Mouse (Mus musculus) liver, embryonic 15.5 days (tissue): ENCODE results near the gene Odf3. TPM values are rescaled to one million over a fixed set of nuclear protein-coding genes. Genes with fewer than 3 reads are reported as not detected.
"Not testable (repeated sequence)": the region's sequence is repeated elsewhere in the genome, so short reads cannot be mapped to it uniquely, and the experiment has no call there.

ENCODE experiments used
- ATAC-seq: fragments of 200-750 bp; cut with Nextera tagmentation; 2 replicates; pipeline ENCODE4 v1.8.0; 2017; ENCODE audit warnings: moderate number of reproducible peaks, mild to moderate bottlenecking, moderate library complexity; ENCODE audit not compliant: insufficient read depth
- H3K27ac ChIP-seq: fragments of 300-500 bp; sonication (generic); replicated peaks from 2 replicates; pipeline ENCODE4 v1.5.1; 2015; ENCODE audit warnings: mild to moderate bottlenecking, inconsistent platforms
- H3K27me3 ChIP-seq: fragments of 300-500 bp; sonication (generic); 2 replicates; pipeline ENCODE4 v1.6.1; 2015; ENCODE audit warnings: mild to moderate bottlenecking, inconsistent platforms
- H3K36me3 ChIP-seq: fragments of 300-500 bp; sonication (generic); replicated peaks from 2 replicates; pipeline ENCODE4 v1.6.1; 2015; ENCODE audit warnings: moderate library complexity, mild to moderate bottlenecking, inconsistent platforms
- H3K4me1 ChIP-seq: fragments of 300-500 bp; sonication (generic); replicated peaks from 2 replicates; pipeline ENCODE4 v1.6.1; 2015; ENCODE audit warnings: inconsistent platforms
- H3K4me2 ChIP-seq: fragments of 300-500 bp; sonication (generic); 2 replicates; pipeline ENCODE4 v1.6.1; 2015; ENCODE audit warnings: moderate library complexity, mild to moderate bottlenecking, inconsistent platforms
- H3K4me3 ChIP-seq: fragments of 300-500 bp; sonication (generic); replicated peaks from 2 replicates; pipeline ENCODE4 v1.5.1; 2015; ENCODE audit warnings: mild to moderate bottlenecking, inconsistent platforms
- H3K9ac ChIP-seq: fragments of 300-500 bp; sonication (generic); 2 replicates; pipeline ENCODE4 v1.6.1; 2015; ENCODE audit warnings: moderate library complexity, mild to moderate bottlenecking, inconsistent platforms
- H3K9me3 ChIP-seq: fragments of 300-500 bp; sonication (generic); replicated peaks from 2 replicates; pipeline ENCODE4 v1.6.1; 2016; ENCODE audit warnings: inconsistent platforms
- WGBS: fragments of 180-500 bp; shearing (Covaris S2); methylation state at CpG from one replicate; pipeline ENCODE4 v1.1.7; 2015; ENCODE audit warnings: mixed read lengths; ENCODE audit not compliant: insufficient replicate concordance; 5-methylcytosine and 5-hydroxymethylcytosine counted together
- polyA plus RNA-seq: library from polyadenylated mRNA; unstranded; fragments of >200 nt; fragmentation: Nextera tagmentation; extraction: Ambion mirVana; gene quantifications from 2 replicates; pipeline ENCODE4 v1.2.1, GENCODE M21; 2015

Gene Odf3
- polyA plus RNA-seq, 1 experiment from 2014 or later: not detected

GRCm38 (mm10) chr7:140881696-140882468 is 34.3 kb downstream of the Odf3 start, which contains the start of the genes Psmd13 and Sirt3:
Gene Psmd13, plus strand, starts transcription at chr7:140881968.
Gene Sirt3, minus strand, starts transcription at chr7:140882309.
- Histone ChIP-seq H3K9ac (peak within 1 kb of the TSS; percentile 84), H3K4me2 (peak within 1 kb of the TSS; percentile 94), H3K4me3 (peak within 1 kb of the TSS; percentile 76), H3K9me3 (no peaks in the 10 kb centered on the region), H3K4me1 (peaks cover 42% of the 10 kb centered on the region), H3K27ac (peak within 1 kb of the TSS; percentile 90), H3K36me3 (peaks cover 34% of the 10 kb centered on the region), H3K27me3 (no peaks in the 10 kb centered on the region)
- WGBS: under 1% methylated on average over 59 of the region's 59 CpGs
- peak; percentile 94 for ATAC-seq

GRCm38 (mm10) chr7:140882469-140882803 is 34.8 kb downstream of the Odf3 start:
- peak overlapping the region; percentile 76 for H3K4me3 ChIP-seq
- WGBS: under 1% methylated on average over 12 of the region's 12 CpGs
- ATAC-seq: peak; percentile 14

GRCm38 (mm10) chr7:140890636-140891035 is 43.0 kb downstream of the Odf3 start:
- not testable (repeated sequence) for H3K4me1 ChIP-seq, H3K4me2 ChIP-seq, H3K9me3 ChIP-seq, ATAC-seq, H3K9ac ChIP-seq, H3K4me3 ChIP-seq, H3K27me3 ChIP-seq, H3K27ac ChIP-seq
- WGBS: 91% methylated on average over 16 of the region's 16 CpGs
- peaks cover 77% of the 10 kb centered on the region for H3K36me3 ChIP-seq

More at GRCm38 (mm10) chr7:140882469-140882803, 34.8 kb downstream of the Odf3 start:
- Histone ChIP-seq H3K36me3 (peaks cover 38% of the 10 kb centered on the region), H3K27me3 (no peaks in the 10 kb centered on the region), H3K4me2 (peak overlapping the region; percentile 94), H3K4me1 (peaks cover 42% of the 10 kb centered on the region), H3K9me3 (no peaks in the 10 kb centered on the region), H3K9ac (peak overlapping the region; percentile 84), H3K27ac (peak overlapping the region; percentile 90)

- WGBS: 81% methylated on average over 7 of the region's 7 CpGs
Measured at GRCm38 (mm10) chr7:140894031-140894430, 46.4 kb downstream of the Odf3 start.

GRCm38 (mm10) chr7:140894611-140895010 is 47.0 kb downstream of the Odf3 start:
- no peak overlapping the region for H3K4me3 ChIP-seq
- peaks cover 70% of the 10 kb centered on the region for H3K36me3 ChIP-seq
- no peak for ATAC-seq
- no peak overlapping the region for H3K9ac ChIP-seq
- H3K27ac ChIP-seq: no peak overlapping the region
- H3K4me1 ChIP-seq: no peaks in the 10 kb centered on the region
- 85% methylated on average over 3 of the region's 3 CpGs for WGBS
- H3K9me3 ChIP-seq: no peaks in the 10 kb centered on the region
- H3K27me3 ChIP-seq: no peaks in the 10 kb centered on the region
- H3K4me2 ChIP-seq: no peak overlapping the region

More at GRCm38 (mm10) chr7:140894031-140894430, 46.4 kb downstream of the Odf3 start:
- Histone ChIP-seq H3K9me3 (no peaks in the 10 kb centered on the region), H3K36me3 (peaks cover 74% of the 10 kb centered on the region), H3K27me3 (no peaks in the 10 kb centered on the region), H3K27ac (no peak overlapping the region), H3K4me1 (no peaks in the 10 kb centered on the region), H3K4me2 (no peak overlapping the region), H3K9ac (no peak overlapping the region), H3K4me3 (no peak overlapping the region)
- ATAC-seq: no peak

- H3K27ac ChIP-seq: no peak overlapping the region
- H3K9ac ChIP-seq: no peak overlapping the region
- no peaks in the 10 kb centered on the region for H3K9me3 ChIP-seq
- 85% methylated on average over 7 of the region's 7 CpGs for WGBS
- H3K4me3 ChIP-seq: no peak overlapping the region
- peaks cover 49% of the 10 kb centered on the region for H3K36me3 ChIP-seq
- ATAC-seq: no peak
- H3K4me2 ChIP-seq: no peak overlapping the region
- H3K27me3 ChIP-seq: no peaks in the 10 kb centered on the region
- H3K4me1 ChIP-seq: 0 out of 2 replicates have a peak, but pooled peaks cover under 1% of the 10 kb centered on the region
Measured at GRCm38 (mm10) chr7:140897863-140898262, 50.3 kb downstream of the Odf3 start.

GRCm38 (mm10) chr7:140899121-140899520 is 51.5 kb downstream of the Odf3 start:
- H3K9ac ChIP-seq: no peak overlapping the region
- 0 out of 2 replicates have a peak, but pooled peaks cover 8% of the 10 kb centered on the region for H3K4me1 ChIP-seq
- H3K27me3 ChIP-seq: no peaks in the 10 kb centered on the region; the same call in 1 of the 2 replicates
- H3K36me3 ChIP-seq: peaks cover 43% of the 10 kb centered on the region
- ATAC-seq: no peak
- 65% methylated on average over 3 of the region's 3 CpGs for WGBS
- H3K4me2 ChIP-seq: no peak overlapping the region
- no peaks in the 10 kb centered on the region for H3K9me3 ChIP-seq
- no peak overlapping the region for H3K4me3 ChIP-seq
- H3K27ac ChIP-seq: no peak overlapping the region

GRCm38 (mm10) chr7:140900220-140900619 is 52.6 kb downstream of the Odf3 start, which contains the start of gene Cox8b:
Gene Cox8b, minus strand, starts transcription at chr7:140900446.
- no peak within 1 kb of the TSS for H3K4me3 ChIP-seq
- no peak within 1 kb of the TSS for H3K27ac ChIP-seq
- H3K9me3 ChIP-seq: no peaks in the 10 kb centered on the region
- H3K36me3 ChIP-seq: peaks cover 34% of the 10 kb centered on the region
- H3K27me3 ChIP-seq: no peaks in the 10 kb centered on the region; the same call in 1 of the 2 replicates
- H3K9ac ChIP-seq: no peak within 1 kb of the TSS
- 77% methylated on average over 10 of the region's 10 CpGs for WGBS
- no peak within 1 kb of the TSS for H3K4me2 ChIP-seq
- H3K4me1 ChIP-seq: 0 out of 2 replicates have a peak, but pooled peaks cover 8% of the 10 kb centered on the region
- no peak for ATAC-seq

Other genes starting within 250 kb of the Odf3 start
- gene Olfr46, start 246.5 kb upstream of the Odf3 start, polyA plus RNA-seq: not detected in 2 replicates
- not detected in 2 replicates for gene Olfr61, start 218.8 kb upstream of the Odf3 start, polyA plus RNA-seq
- gene Olfr53, start 201.4 kb upstream of the Odf3 start, polyA plus RNA-seq: not detected in 2 replicates
- not detected in 2 replicates for gene Olfr539, start 187.9 kb upstream of the Odf3 start, polyA plus RNA-seq
- gene Olfr45, start 165.9 kb upstream of the Odf3 start, polyA plus RNA-seq: not detected in 2 replicates
- gene Olfr541, start 150.5 kb upstream of the Odf3 start, polyA plus RNA-seq: not detected in 2 replicates
- 0.46 and 0.75 TPM in 2 replicates for gene Cyp2e1, start 84.1 kb upstream of the Odf3 start, polyA plus RNA-seq
- gene Syce1, start 60.0 kb upstream of the Odf3 start, polyA plus RNA-seq: 0.06 and 0.13 TPM in 2 replicates
- 0.18 and 0.20 TPM in 2 replicates for gene Zfp941, start 25.6 kb upstream of the Odf3 start, polyA plus RNA-seq
- 24.7 and 26.8 TPM in 2 replicates for gene Urah, start 12.8 kb upstream of the Odf3 start, polyA plus RNA-seq
- gene Scgb1c1, start 2.3 kb upstream of the Odf3 start, polyA plus RNA-seq: not detected in 2 replicates
- gene Gm45785, start 8.5 kb downstream of the Odf3 start, polyA plus RNA-seq: not detected in 2 replicates
- 20.9 and 23.3 TPM in 2 replicates for gene Ric8a, start 9.2 kb downstream of the Odf3 start, polyA plus RNA-seq
- 18.7 and 20.3 TPM in 2 replicates for gene Bet1l, start 9.8 kb downstream of the Odf3 start, polyA plus RNA-seq
- 133 TPM in 2 replicates for gene Psmd13, start 34.2 kb downstream of the Odf3 start, polyA plus RNA-seq
- 20.0 and 21.5 TPM in 2 replicates for gene Sirt3, start 34.5 kb downstream of the Odf3 start, polyA plus RNA-seq
- gene Cox8b, start 52.6 kb downstream of the Odf3 start, polyA plus RNA-seq: 2.5 and 3.6 TPM in 2 replicates
- gene Nlrp6, start 73.1 kb downstream of the Odf3 start, polyA plus RNA-seq: 4.8 and 7.0 TPM in 2 replicates
- 6.0 and 6.6 TPM in 2 replicates for gene Pgghg, start 93.6 kb downstream of the Odf3 start, polyA plus RNA-seq
- gene Ifitm5, start 102.5 kb downstream of the Odf3 start, polyA plus RNA-seq: 0.39 and 0.68 TPM in 2 replicates
- gene Gm45717, start 108.1 kb downstream of the Odf3 start, polyA plus RNA-seq: not detected in 2 replicates
- 384 and 401 TPM in 2 replicates for gene Ifitm2, start 108.2 kb downstream of the Odf3 start, polyA plus RNA-seq
- gene Ifitm1, start 119.4 kb downstream of the Odf3 start, polyA plus RNA-seq: 21.3 TPM in 2 replicates
- 84.9 and 98.1 TPM in 2 replicates for gene Ifitm3, start 163.0 kb downstream of the Odf3 start, polyA plus RNA-seq
- gene Ifitm6, start 170.1 kb downstream of the Odf3 start, polyA plus RNA-seq: 23.2 and 25.7 TPM in 2 replicates
- not detected in 2 replicates for gene Gm17387, start 181.3 kb downstream of the Odf3 start, polyA plus RNA-seq
- 0.45 and 0.46 TPM in 2 replicates for gene B4galnt4, start 213.3 kb downstream of the Odf3 start, polyA plus RNA-seq
- gene Pkp3, start 230.4 kb downstream of the Odf3 start, polyA plus RNA-seq: 0.54 and 0.84 TPM in 2 replicates